Mouse (Mus musculus): ENCODE data around the gene Fyb. TPM values are rescaled to one million over a fixed set of nuclear protein-coding genes. Genes with fewer than 3 reads are reported as not detected.

The Fyb gene
- polyA plus RNA-seq, 1 experiment from 2014 or later, result 3.6 TPM

Other genes starting within 250 kb of the Fyb start
- gene Dab2, start 223.1 kb upstream of the Fyb start, polyA plus RNA-seq (2016; fragmentation: Nextera tagmentation; extraction: Ambion mirVana), result 84.9 and 87.6 TPM in 2 replicates
- gene C9, start 77.5 kb upstream of the Fyb start, polyA plus RNA-seq (2016; fragmentation: Nextera tagmentation; extraction: Ambion mirVana), result 0.10 TPM in 1 of 2 replicates, not detected in the other
- 45.8 and 46.8 TPM in 2 replicates for gene Rictor, start 185.5 kb downstream of the Fyb start, polyA plus RNA-seq (2016; fragmentation: Nextera tagmentation; extraction: Ambion mirVana)

Measured in embryonic facial prominence, embryonic 12.5 days (tissue).